Mouse (Mus musculus) hindbrain, embryonic 15.5 days (tissue): ENCODE results near the gene Kcnh2. TPM values are rescaled to one million over a fixed set of nuclear protein-coding genes. Genes with fewer than 3 reads are reported as not detected.

Experiments
- ATAC-seq: fragments of 200-750 bp; cut with Nextera tagmentation; 2 replicates; pipeline ENCODE4 v1.8.0; 2017; ENCODE audit warnings: low read depth, moderate number of reproducible peaks, moderate TSS enrichment; ENCODE audit not compliant: low FRiP score
- H3K27ac ChIP-seq: fragments of 300-500 bp; sonication (generic); replicated peaks from 2 replicates; pipeline ENCODE4 v1.5.1; 2015; ENCODE audit warnings: mild to moderate bottlenecking, inconsistent platforms
- H3K27me3 ChIP-seq: fragments of 300-500 bp; sonication (generic); 2 replicates; pipeline ENCODE4 v1.6.1; 2015; ENCODE audit warnings: control low read depth, inconsistent platforms
- H3K36me3 ChIP-seq: fragments of 300-500 bp; sonication (generic); 2 replicates; pipeline ENCODE4 v1.6.1; 2015; ENCODE audit warnings: control low read depth, inconsistent platforms
- H3K4me1 ChIP-seq: fragments of 300-500 bp; sonication (generic); replicated peaks from 2 replicates; pipeline ENCODE4 v1.6.1; 2015; ENCODE audit warnings: control low read depth, inconsistent platforms
- H3K4me2 ChIP-seq: fragments of 300-500 bp; sonication (generic); 2 replicates; pipeline ENCODE4 v1.6.1; 2015; ENCODE audit warnings: moderate library complexity, mild to moderate bottlenecking, inconsistent platforms
- H3K4me3 ChIP-seq: fragments of 300-500 bp; sonication (generic); 2 replicates; pipeline ENCODE4 v1.5.1; 2015; ENCODE audit warnings: mild to moderate bottlenecking, inconsistent platforms
- H3K9ac ChIP-seq: fragments of 300-500 bp; sonication (generic); 2 replicates; pipeline ENCODE4 v1.6.1; 2015; ENCODE audit warnings: inconsistent platforms
- H3K9me3 ChIP-seq: fragments of 300-500 bp; sonication (generic); 2 replicates; pipeline ENCODE4 v1.6.1; 2016; ENCODE audit warnings: control low read depth, inconsistent platforms
- WGBS: fragments of 180-500 bp; shearing (Covaris S2); methylation state at CpG from one replicate; pipeline ENCODE4 v1.1.7; 2015; 5-methylcytosine and 5-hydroxymethylcytosine counted together
- polyA plus RNA-seq: library from polyadenylated mRNA; unstranded; fragments of >200 nt; fragmentation: Nextera tagmentation; extraction: Ambion mirVana; gene quantifications from 2 replicates; pipeline ENCODE4 v1.2.1, GENCODE M21; 2015

Gene Kcnh2
- polyA plus RNA-seq, 1 experiment from 2014 or later = 17.9 TPM

DNA sequence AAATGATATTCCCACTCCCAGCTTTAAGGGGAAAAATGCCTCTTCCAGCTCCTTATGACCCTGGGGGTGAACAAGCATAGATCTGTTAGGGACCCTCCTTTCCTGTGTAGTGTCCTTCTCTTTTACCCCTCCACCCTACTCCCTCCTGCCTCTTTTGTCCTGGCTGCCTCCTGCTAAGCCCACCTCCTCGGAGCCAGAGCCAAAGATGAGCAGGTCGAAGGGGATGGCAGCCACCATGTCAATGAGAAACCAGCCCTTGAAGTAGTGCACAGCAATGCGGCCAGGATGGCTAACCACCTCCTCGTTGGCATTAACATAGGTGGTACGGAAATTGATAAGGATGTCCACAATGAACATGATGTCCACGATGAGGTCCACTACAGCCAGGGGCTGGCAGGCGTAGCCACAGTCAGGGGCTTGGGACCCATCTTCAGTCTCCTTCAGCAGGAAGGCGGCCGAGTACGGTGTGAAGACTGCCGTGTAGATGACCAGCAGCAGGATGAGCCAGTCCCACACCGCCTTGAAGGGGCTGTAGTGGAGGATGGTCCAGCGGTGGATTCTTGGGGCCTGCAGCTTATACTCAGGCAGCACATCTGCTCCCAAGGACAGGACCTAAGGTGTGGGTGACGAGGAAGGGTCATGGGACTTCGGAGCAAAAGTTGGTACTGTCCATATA lies 25.1 kb downstream of the Kcnh2 start:
- Histone ChIP-seq H3K27ac (no peak overlapping the region), H3K4me1 (peaks cover 40% of the 10 kb centered on the region), H3K4me2 (no peak overlapping the region), H3K4me3 (no peak overlapping the region), H3K9ac (no peak overlapping the region), H3K36me3 (peaks cover 29% of the 10 kb centered on the region), H3K27me3 (no peaks in the 10 kb centered on the region), H3K9me3 (no peaks in the 10 kb centered on the region)
- WGBS = 93% methylated on average over 15 of the region's 15 CpGs
- no peak for ATAC-seq

DNA sequence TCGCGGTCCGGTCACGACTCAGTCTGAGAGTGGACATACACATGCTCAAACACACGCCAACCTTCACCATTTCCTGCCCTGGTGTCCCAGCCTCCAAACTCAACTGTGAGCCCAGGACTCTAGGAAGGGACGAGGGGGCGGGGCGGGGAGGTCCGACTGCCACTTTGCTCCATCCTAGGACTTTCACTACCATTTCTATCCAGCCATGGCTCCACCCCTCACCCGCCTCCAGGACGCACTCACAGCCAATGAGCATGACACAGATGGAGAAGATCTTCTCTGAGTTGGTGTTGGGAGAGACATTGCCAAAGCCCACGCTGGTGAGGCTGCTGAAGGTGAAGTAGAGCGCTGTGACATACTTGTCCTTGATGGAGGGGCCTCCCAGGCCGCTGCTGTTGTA lies 26.2 kb downstream of the Kcnh2 start:
- no peak for ATAC-seq
- H3K9ac ChIP-seq = no peak overlapping the region
- WGBS = 64% methylated on average over 14 of the region's 14 CpGs
- H3K4me3 ChIP-seq = no peak overlapping the region
- no peaks in the 10 kb centered on the region for H3K9me3 ChIP-seq
- H3K36me3 ChIP-seq = peaks cover 31% of the 10 kb centered on the region
- H3K27ac ChIP-seq = no peak overlapping the region
- H3K4me1 ChIP-seq = peaks cover 40% of the 10 kb centered on the region
- no peak overlapping the region for H3K4me2 ChIP-seq
- H3K27me3 ChIP-seq = no peaks in the 10 kb centered on the region

DNA sequence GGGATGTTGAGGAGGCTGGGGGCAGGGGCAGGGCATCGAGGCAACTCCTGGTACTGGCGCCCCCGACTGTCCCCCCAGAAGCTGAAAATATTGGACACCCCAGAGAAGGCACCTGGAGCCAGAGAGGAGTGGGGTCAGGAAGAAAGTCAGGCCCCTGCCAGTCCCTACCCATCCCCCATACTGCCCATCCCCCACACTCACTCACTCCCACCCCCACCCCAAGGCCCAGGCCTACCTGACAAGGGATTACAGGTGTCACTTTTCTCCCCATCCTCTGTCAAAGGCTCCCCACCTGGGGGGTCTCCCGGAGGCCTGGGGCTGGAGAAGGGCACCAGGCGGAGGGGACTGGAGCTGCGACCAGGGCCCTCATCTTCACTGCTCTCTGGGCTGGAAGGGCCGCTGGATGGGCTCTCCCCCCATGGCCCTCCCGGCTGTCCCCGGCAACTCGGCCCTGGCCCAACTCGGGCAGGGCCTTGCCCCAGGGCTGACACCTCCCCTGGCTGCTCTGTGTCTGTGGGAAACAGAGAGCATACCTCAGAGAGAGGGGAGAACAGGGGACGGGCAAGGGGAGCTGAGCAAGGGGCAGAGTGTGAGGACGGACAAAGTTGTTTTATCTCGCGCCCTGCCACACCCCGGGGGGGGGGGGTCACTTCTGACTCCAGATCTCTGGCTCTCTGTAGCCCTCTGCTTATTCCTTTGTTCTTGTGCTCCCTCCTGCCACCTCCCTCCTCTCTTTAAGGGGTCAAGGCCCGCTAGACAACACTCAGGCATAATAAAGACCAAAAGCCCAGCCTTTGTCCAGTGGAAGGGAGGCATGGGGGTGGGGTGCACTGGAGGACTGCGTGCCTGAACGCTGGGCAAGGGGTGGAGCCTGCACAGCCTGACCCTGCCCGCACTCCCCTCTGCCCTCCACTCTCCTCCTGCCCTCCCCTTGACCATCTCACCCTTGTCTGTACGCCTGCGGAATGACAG lies 29.4 kb downstream of the Kcnh2 start:
- H3K4me3 ChIP-seq = no peak overlapping the region
- WGBS = 10% methylated on average over 22 of the region's 22 CpGs
- no peaks in the 10 kb centered on the region for H3K9me3 ChIP-seq
- ATAC-seq = peak; percentile 5; the same call in 1 of the 2 replicates
- H3K4me1 ChIP-seq = peaks cover 15% of the 10 kb centered on the region; the same call in 1 of the 2 replicates
- no peaks in the 10 kb centered on the region for H3K27me3 ChIP-seq
- H3K36me3 ChIP-seq = peaks cover 40% of the 10 kb centered on the region
- H3K27ac ChIP-seq = no peak overlapping the region
- H3K9ac ChIP-seq = no peak overlapping the region
- no peak overlapping the region for H3K4me2 ChIP-seq

DNA sequence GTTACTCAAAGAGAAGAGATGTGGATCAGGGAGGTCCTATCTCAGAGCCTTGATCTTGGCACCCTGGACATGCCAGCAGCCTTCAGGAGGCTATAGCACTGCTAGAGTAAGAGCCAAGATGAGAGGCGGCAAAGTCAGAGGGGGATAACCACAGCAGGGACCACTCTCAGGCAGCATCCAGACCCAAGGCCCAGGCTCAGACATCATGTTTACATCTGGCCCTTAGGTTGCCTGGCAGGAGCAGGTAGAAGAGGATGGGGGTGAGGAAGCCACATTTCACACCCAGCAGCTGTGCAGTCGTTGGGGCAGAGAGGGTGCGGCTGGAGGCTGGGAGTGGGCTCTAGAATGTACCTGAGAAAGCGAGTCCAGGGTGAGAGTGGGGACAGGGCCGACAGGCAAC lies 30.5 kb downstream of the Kcnh2 start:
- 50% methylated on average over 5 of the region's 5 CpGs for WGBS

DNA sequence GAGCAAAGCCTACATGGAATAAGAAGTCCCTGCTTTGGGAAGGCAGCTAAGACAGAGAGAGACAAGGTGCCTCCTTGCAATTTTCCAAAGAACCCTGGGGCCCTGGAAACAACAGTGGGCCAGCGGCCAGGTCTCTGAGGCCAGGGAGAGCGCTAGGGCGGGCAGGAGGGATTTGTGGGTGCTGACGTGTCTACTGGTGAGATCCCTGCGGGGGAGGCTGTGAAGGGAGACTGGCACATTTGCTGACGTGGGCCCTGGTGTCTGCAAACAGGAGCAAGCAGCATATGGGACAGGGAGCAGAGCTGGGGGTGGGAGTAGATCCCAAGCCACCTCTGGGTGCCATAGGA lies 31.0 kb downstream of the Kcnh2 start:
- WGBS = 36% methylated on average over 6 of the region's 6 CpGs
- H3K27me3 ChIP-seq = no peaks in the 10 kb centered on the region
- no peaks in the 10 kb centered on the region for H3K9me3 ChIP-seq
- no peak overlapping the region for H3K9ac ChIP-seq
- no peak overlapping the region for H3K4me3 ChIP-seq
- ATAC-seq = no peak
- no peak overlapping the region; the same call in 1 of the 2 replicates for H3K27ac ChIP-seq
- H3K4me1 ChIP-seq = peaks cover 15% of the 10 kb centered on the region; the same call in 1 of the 2 replicates
- no peak overlapping the region for H3K4me2 ChIP-seq
- H3K36me3 ChIP-seq = peaks cover 30% of the 10 kb centered on the region

More for the DNA sequence above, 30.5 kb downstream of the Kcnh2 start:
- Histone ChIP-seq H3K27me3 (no peaks in the 10 kb centered on the region), H3K4me2 (no peak overlapping the region), H3K4me3 (no peak overlapping the region), H3K9ac (no peak overlapping the region), H3K36me3 (peaks cover 33% of the 10 kb centered on the region), H3K4me1 (peaks cover 15% of the 10 kb centered on the region; the same call in 1 of the 2 replicates), H3K27ac (no peak overlapping the region), H3K9me3 (no peaks in the 10 kb centered on the region)
- ATAC-seq = no peak

DNA sequence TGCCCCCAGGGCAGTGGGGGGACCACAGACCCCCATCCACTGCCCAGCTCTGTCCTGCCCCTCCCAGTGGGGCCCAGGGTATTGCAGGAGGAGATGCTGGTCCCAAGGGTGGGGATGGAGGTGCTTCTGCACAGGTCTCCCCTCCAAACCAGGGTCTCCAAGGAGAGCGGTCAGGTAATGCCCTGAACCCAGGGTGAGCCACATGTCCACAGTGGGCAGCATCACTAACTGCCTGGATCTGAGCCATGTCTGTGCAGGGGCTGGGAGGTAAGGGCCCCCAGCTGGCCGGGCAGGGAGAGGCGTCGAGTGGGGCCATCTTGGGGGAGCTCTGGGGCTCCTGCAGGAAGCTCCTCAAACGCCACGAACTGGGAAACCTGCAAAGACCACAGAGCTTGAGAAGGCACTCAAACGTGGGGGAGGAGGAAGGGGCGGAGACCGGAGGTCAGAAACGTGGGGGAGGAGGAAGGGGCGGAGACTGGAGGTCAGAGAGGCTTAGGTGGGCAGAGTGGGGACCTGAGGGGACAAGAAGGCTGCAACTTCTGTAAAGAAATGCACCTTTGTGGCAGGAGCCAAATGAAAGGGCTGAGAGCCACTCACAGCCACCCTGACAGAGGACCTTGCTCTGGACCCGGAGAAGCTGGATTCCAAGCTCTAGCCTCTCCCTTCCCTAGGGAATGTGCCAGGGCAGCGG lies 31.5 kb downstream of the Kcnh2 start:
- no peak for ATAC-seq
- Histone ChIP-seq H3K9me3 (no peaks in the 10 kb centered on the region), H3K27me3 (no peaks in the 10 kb centered on the region), H3K4me2 (no peak overlapping the region), H3K27ac (no peak overlapping the region; the same call in 1 of the 2 replicates), H3K4me3 (no peak overlapping the region), H3K9ac (no peak overlapping the region), H3K4me1 (peaks cover 15% of the 10 kb centered on the region; the same call in 1 of the 2 replicates), H3K36me3 (peaks cover 25% of the 10 kb centered on the region)
- 15% methylated on average over 13 of the region's 13 CpGs for WGBS

DNA sequence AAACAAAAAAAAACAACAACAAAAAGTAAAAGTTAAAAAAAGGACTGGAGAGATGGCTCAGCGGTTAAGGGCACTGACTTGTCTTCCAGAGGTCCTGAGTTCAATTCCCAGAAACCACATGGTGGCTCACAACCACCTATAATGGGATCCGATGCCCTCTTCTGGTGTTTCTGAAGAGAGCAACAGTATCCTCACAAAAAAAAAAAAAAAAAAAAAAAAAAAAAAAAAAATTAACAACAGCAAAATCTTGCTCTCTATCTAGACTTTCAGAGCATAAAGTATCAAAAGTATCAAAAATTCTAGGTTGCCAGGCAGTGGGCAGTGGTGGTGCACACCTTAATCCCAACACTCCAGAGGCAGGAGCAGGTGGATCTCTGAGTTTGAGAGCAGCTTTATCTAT lies 42.2 kb downstream of the Kcnh2 start:
- H3K9ac ChIP-seq = no peak overlapping the region
- 84% methylated on average over 2 of the region's 2 CpGs for WGBS
- H3K36me3 ChIP-seq = no peaks in the 10 kb centered on the region
- no peaks in the 10 kb centered on the region for H3K4me1 ChIP-seq
- H3K9me3 ChIP-seq = 0 out of 2 replicates have a peak, but pooled peaks cover 2% of the 10 kb centered on the region
- H3K4me2 ChIP-seq = no peak overlapping the region
- no peak for ATAC-seq
- no peak overlapping the region for H3K4me3 ChIP-seq
- H3K27me3 ChIP-seq = no peaks in the 10 kb centered on the region
- no peak overlapping the region for H3K27ac ChIP-seq

DNA sequence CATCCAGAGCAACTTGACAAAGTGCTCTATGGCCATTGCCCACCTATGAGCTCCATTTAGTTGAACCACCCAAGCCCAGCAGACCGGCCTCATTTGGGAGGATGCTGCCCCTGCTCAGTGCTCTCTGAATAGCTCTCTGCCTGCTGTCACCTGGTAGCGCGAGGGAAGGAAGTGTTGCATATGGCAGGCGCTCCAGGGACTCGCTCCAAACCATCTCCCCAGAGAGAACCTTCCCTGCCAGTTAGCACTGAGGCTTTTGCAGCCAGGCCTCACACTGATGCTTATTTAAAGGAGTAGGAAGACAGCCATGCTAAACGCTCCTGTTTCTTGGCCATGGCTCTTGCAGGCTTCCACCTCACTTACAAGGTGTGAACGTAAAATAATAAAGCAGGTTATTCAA lies 42.8 kb downstream of the Kcnh2 start:
- Histone ChIP-seq H3K4me3 (no peak overlapping the region), H3K4me1 (no peaks in the 10 kb centered on the region), H3K9ac (no peak overlapping the region), H3K4me2 (no peak overlapping the region), H3K27me3 (no peaks in the 10 kb centered on the region), H3K9me3 (no peaks in the 10 kb centered on the region), H3K27ac (no peak overlapping the region), H3K36me3 (no peaks in the 10 kb centered on the region)
- no peak for ATAC-seq
- WGBS = 66% methylated on average over 7 of the region's 7 CpGs

DNA sequence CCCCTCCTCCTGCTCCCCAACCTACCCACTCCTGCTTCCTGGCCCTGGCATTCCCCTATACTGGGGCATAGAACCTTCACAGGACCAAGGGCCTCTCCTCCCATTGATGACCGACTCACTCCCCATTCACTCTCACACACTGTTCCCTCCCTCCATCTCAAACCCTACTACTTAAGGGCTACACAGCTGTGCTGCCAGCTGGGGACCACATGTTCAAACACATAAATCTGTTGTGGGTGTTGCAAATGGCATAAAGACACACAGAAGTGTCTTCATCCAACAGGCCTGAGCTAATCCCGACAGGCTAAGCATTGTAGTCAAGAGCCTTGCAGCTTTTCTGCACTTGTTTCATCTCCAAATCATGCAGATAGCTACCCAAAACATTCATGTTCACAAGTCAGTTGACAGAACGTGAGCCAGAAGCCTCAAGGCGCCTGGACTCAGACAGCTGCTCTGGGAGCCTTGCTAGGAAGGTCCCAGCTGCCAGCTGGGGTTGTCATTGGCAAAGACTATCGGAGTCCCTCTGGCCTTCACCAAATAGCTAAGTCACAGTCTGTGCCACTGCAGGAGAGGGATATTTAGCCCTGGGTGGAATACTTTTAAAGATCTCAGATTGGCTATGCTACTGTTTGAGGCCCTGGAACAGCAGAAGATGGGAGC lies 44.2 kb downstream of the Kcnh2 start:
- Histone ChIP-seq H3K4me1 (no peaks in the 10 kb centered on the region), H3K27me3 (no peaks in the 10 kb centered on the region), H3K4me2 (no peak overlapping the region), H3K9me3 (no peaks in the 10 kb centered on the region), H3K27ac (no peak overlapping the region), H3K9ac (no peak overlapping the region), H3K36me3 (no peaks in the 10 kb centered on the region), H3K4me3 (no peak overlapping the region)
- no peak for ATAC-seq
- WGBS = 58% methylated on average over 5 of the region's 5 CpGs

DNA sequence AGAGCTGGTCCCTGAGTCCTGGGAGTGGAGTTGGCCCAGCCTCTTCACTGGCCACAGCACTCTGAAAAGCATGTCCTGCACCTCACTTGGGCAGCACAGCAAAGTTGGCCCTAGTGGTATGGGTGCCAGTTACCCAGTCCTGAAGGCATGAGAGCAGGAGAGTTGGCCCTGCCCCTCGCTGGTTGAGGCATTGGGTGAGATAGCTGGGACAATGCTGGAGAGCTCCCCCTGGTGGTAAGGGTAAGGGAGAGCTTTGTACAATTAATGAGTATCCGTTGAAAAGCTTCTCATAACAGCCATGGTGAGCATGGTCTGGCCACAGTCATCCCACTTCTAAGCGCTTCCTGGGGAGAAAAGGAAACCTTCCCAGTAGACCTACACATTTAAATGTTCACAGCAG lies 48.2 kb downstream of the Kcnh2 start:
- H3K27me3 ChIP-seq = no peaks in the 10 kb centered on the region
- no peaks in the 10 kb centered on the region for H3K36me3 ChIP-seq
- no peaks in the 10 kb centered on the region for H3K9me3 ChIP-seq
- H3K4me1 ChIP-seq = no peaks in the 10 kb centered on the region
- no peak overlapping the region for H3K9ac ChIP-seq
- H3K27ac ChIP-seq = no peak overlapping the region
- WGBS = 57% methylated on average over 3 of the region's 3 CpGs
- no peak for ATAC-seq
- no peak overlapping the region for H3K4me3 ChIP-seq
- no peak overlapping the region for H3K4me2 ChIP-seq

DNA sequence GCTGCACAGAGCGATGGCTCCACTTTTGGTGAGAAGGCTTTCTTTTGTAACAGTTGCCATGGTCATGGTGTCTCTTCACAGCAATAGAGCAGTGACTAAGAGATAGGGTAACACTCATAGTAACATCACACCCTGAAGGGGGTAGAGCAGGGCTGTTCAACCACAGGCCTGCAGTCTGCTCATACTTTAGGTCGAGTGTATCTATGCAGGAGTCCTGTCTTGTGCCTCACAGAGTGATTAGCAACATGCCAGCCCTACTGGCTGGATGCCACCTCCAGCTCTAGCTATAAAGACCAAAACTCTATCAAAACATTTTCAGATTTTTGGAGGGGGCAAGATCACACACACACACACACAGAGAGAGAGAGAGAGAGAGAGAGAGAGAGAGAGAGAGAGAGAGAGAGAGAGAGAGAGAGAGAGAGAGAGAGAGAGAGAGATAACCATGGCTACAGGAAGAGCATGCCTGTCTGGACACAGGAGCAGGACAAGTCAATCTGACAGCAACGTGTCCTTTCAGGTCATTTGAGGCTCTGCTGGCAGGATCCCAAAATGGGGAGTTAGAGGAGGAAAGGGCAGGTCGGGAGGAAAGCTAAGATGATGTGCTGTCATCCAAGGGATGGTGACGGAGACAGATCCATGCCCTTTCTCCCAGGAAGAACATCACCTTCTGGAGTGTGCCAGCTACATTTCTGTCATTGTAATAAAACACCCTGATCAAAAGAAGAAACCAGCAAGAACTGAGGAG lies 51.4 kb downstream of the Kcnh2 start:
- Histone ChIP-seq H3K27ac (no peak overlapping the region), H3K9me3 (peaks cover 3% of the 10 kb centered on the region; the same call in 1 of the 2 replicates), H3K4me3 (no peak overlapping the region), H3K27me3 (no peaks in the 10 kb centered on the region), H3K9ac (no peak overlapping the region), H3K4me1 (no peaks in the 10 kb centered on the region), H3K4me2 (no peak overlapping the region), H3K36me3 (no peaks in the 10 kb centered on the region)
- ATAC-seq = no peak
- 47% methylated on average over 5 of the region's 5 CpGs for WGBS
